Mouse (Mus musculus) midbrain, embryonic 10.5 days (tissue): ENCODE measurements around the gene Prkag1. TPM values are rescaled to one million over a fixed set of nuclear protein-coding genes. Genes with fewer than 3 reads are reported as not detected.

ENCODE experiments used
- DNase-seq: peaks from one replicate; pipeline ENCODE4 v3.0.0-alpha.2; 2017; ENCODE audit warnings: low spot score
- H3K27ac ChIP-seq: fragments of 300-500 bp; sonication (generic); replicated peaks from 2 replicates; pipeline ENCODE4 v1.5.1; 2016; ENCODE audit warnings: mild to moderate bottlenecking
- H3K27me3 ChIP-seq: fragments of 300-500 bp; sonication (generic); 2 replicates; pipeline ENCODE4 v1.6.1; 2016; ENCODE audit warnings: low read depth, mild to moderate bottlenecking; ENCODE audit not compliant: poor library complexity, severe bottlenecking
- H3K36me3 ChIP-seq: fragments of 300-500 bp; sonication (generic); 2 replicates; pipeline ENCODE4 v1.6.1; 2016; ENCODE audit warnings: mild to moderate bottlenecking, moderate library complexity
- H3K4me1 ChIP-seq: fragments of 300-500 bp; sonication (generic); 2 replicates; pipeline ENCODE4 v1.6.1; 2016
- H3K4me3 ChIP-seq: fragments of 300-500 bp; sonication (generic); 2 replicates; pipeline ENCODE4 v1.5.1; 2016; ENCODE audit warnings: mild to moderate bottlenecking, moderate library complexity
- H3K9me3 ChIP-seq: fragments of 300-500 bp; sonication (generic); replicated peaks from 2 replicates; pipeline ENCODE4 v1.6.1; 2016; ENCODE audit warnings: mild to moderate bottlenecking
- WGBS: fragments of 180-500 bp; shearing (Covaris S2); methylation state at CpG from one replicate; pipeline ENCODE4 v1.1.7; 2016; 5-methylcytosine and 5-hydroxymethylcytosine counted together
- polyA plus RNA-seq: library from polyadenylated mRNA; unstranded; fragments of >200 nt; fragmentation: Nextera tagmentation; extraction: Ambion mirVana; gene quantifications from 2 replicates; pipeline ENCODE4 v1.2.1, GENCODE M21; 2016

The Prkag1 gene
- polyA plus RNA-seq, 1 experiment from 2014 or later, result 94.9 TPM

DNA sequence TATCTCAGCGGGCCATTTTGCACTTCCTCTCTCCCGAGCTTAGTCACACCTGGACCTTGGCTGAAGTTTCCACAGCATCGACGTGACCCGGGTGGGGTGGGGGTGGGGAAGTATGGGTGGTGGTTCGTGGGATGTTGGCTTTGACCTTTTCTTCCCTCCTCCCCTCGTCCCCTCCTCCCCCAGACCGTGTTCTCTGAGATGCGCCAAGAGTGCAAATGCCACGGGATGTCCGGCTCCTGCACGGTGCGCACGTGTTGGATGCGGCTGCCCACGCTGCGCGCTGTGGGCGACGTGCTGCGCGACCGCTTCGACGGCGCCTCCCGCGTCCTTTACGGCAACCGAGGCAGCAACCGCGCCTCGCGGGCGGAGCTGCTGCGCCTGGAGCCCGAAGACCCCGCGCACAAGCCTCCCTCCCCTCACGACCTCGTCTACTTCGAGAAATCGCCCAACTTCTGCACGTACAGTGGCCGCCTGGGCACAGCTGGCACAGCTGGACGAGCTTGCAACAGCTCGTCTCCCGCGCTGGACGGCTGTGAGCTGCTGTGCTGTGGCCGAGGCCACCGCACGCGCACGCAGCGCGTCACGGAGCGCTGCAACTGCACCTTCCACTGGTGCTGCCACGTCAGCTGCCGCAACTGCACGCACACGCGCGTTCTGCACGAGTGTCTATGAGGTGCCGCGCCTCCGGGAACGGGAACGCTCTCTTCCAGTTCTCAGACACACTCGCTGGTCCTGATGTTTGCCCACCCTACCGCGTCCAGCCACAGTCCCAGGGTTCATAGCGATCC, 38.9 kb downstream of the Prkag1 start:
- peak overlapping the region; percentile 77 for H3K27ac ChIP-seq
- peaks cover 100% of the 10 kb centered on the region for H3K27me3 ChIP-seq
- peak overlapping the region; percentile 47 for H3K4me3 ChIP-seq
- no peaks in the 10 kb centered on the region for H3K9me3 ChIP-seq
- 2% methylated on average over 75 of the region's 75 CpGs for WGBS
- H3K36me3 ChIP-seq, result no peaks in the 10 kb centered on the region
- peaks cover 79% of the 10 kb centered on the region for H3K4me1 ChIP-seq
- peak; percentile 31 for DNase-seq

DNA sequence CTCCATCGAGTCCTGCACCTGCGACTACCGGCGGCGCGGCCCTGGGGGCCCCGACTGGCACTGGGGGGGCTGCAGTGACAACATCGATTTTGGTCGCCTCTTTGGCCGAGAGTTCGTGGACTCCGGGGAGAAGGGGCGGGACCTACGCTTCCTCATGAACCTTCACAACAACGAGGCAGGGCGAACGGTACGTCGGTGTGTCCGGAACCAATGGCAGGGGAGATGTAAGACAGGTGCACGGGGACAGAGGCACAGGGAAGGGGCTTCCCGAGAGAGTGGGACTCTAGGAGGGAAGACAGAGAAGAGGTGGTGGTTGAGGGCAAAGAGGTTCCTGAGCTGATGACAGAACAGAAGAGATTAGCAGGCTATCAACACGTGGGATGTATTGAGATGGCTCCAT, 39.5 kb downstream of the Prkag1 start:
- H3K4me1 ChIP-seq, result peaks cover 73% of the 10 kb centered on the region
- H3K9me3 ChIP-seq, result no peaks in the 10 kb centered on the region
- WGBS, result 0% methylated on average over 23 of the region's 23 CpGs
- peak overlapping the region; percentile 77 for H3K27ac ChIP-seq
- peaks cover 100% of the 10 kb centered on the region for H3K27me3 ChIP-seq
- no peaks in the 10 kb centered on the region for H3K36me3 ChIP-seq
- H3K4me3 ChIP-seq, result peak overlapping the region; percentile 47
- DNase-seq, result peak; percentile 44

DNA sequence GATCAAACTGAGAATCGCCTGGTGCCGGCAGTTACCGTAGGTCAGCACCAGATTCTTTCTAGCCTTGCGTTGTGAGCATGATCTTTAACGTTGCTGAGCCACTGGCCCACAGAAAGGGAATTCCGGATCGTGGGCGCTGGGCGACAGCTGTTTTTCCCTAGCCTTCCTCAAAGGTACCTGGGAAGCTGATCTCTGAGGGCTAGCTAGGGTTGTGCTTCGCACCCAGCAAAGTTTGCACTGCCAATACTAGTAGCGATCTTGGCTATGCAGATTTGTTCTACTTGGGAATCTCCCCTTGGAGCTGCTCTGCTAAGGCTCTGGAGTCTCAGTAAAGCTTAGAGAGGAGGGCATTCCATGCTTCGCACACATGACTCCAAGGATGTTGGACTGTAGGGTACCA, 40.1 kb downstream of the Prkag1 start:
- Histone ChIP-seq H3K9me3 (no peaks in the 10 kb centered on the region), H3K36me3 (no peaks in the 10 kb centered on the region), H3K4me3 (peak overlapping the region; percentile 47), H3K27ac (peak overlapping the region; percentile 77), H3K27me3 (peaks cover 100% of the 10 kb centered on the region), H3K4me1 (peaks cover 67% of the 10 kb centered on the region)
- WGBS, result under 1% methylated on average over 12 of the region's 12 CpGs
- peak; percentile 54 for DNase-seq

DNA sequence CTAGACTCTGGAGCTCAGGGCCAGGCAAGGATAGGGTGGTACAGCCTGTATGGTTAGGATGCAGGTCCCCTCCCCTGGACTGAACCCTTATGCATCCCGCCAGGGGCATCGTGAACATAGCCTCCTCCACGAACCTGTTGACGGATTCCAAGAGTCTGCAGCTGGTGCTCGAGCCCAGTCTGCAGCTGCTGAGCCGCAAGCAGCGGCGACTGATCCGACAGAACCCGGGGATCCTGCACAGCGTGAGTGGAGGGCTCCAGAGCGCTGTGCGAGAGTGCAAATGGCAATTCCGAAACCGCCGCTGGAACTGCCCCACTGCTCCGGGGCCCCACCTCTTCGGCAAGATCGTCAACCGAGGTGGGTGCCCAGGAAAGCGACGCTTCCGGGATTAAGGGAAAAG, 40.6 kb downstream of the Prkag1 start:
- Histone ChIP-seq H3K36me3 (no peaks in the 10 kb centered on the region), H3K4me1 (peaks cover 63% of the 10 kb centered on the region), H3K4me3 (peak overlapping the region; percentile 47), H3K27me3 (peaks cover 99% of the 10 kb centered on the region), H3K27ac (peak overlapping the region; percentile 77), H3K9me3 (no peaks in the 10 kb centered on the region)
- DNase-seq, result no peak
- under 1% methylated on average over 23 of the region's 23 CpGs for WGBS

DNA sequence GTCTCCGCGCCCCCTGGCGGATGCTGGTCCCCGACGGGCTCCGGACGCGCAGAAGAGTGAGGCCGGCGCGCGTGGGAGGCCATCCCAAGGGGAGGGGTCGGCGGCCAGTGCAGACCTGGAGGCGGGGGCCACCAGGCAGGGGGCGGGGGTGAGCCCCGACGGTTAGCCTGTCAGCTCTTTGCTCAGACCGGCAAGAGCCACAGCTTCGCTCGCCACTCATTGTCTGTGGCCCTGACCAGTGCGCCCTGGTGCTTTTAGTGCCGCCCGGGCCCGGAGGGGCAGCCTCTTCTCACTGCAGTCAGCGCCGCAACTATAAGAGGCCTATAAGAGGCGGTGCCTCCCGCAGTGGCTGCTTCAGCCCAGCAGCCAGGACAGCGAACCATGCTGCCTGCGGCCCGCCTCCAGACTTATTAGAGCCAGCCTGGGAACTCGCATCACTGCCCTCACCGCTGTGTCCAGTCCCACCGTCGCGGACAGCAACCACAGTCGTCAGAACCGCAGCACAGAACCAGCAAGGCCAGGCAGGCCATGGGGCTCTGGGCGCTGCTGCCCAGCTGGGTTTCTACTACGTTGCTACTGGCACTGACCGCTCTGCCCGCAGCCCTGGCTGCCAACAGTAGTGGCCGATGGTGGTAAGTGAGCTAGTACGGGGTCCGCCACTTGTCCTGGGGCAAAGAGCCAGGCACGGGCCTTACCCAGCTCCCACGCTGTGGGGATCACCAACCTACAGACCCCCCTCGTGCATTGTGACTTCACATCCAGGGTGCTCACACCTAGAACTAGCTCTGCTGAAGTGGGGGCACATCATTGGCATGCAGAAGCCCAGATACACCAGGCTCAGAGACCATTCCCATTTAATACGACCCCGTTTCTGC, 41.4 kb downstream of the Prkag1 start, which contains the start of gene Wnt1:
Gene Wnt1, plus strand, starts transcription at position 197 of the 875 bp plus-strand sequence.
- DNase-seq, result peak; percentile 72
- Histone ChIP-seq H3K4me1 (peaks cover 54% of the 10 kb centered on the region), H3K4me3 (peak within 1 kb of the TSS; percentile 47), H3K9me3 (no peaks in the 10 kb centered on the region), H3K36me3 (no peaks in the 10 kb centered on the region), H3K27ac (peak within 1 kb of the TSS; percentile 77), H3K27me3 (peaks cover 99% of the 10 kb centered on the region)
- under 1% methylated on average over 51 of the region's 51 CpGs for WGBS

DNA sequence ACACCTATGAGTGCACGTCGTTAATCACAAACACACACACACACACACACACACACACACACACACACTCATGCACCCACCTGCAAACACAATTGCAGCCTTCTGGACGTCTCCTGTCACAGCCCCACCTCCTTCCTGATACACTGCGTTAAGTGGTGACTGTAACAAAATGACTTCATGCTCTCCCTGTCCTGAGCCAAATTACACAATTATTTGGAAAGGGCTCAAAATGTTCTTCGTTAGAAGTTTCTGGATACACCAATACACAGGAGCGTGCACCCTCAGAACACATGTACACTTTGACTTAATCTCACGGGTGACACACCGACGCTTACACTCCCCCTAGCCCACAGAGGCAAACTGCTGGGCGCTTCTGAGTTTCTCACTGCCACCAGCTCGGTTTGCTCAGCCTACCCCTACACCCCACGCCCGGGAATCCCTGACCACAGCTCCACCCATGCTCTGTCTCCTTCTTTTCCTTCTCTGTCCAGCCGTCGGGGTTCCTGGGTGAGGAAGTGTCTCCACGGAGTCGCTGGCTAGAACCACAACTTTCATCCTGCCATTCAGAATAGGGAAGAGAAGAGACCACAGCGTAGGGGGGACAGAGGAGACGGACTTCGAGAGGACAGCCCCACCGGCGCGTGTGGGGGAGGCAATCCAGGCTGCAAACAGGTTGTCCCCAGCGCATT, 42.2 kb downstream of the Prkag1 start:
- H3K4me1 ChIP-seq, result peaks cover 48% of the 10 kb centered on the region
- peak overlapping the region; percentile 47 for H3K4me3 ChIP-seq
- H3K27ac ChIP-seq, result peak overlapping the region; percentile 65
- no peaks in the 10 kb centered on the region for H3K36me3 ChIP-seq
- no peak for DNase-seq
- peaks cover 99% of the 10 kb centered on the region for H3K27me3 ChIP-seq
- no peaks in the 10 kb centered on the region for H3K9me3 ChIP-seq
- WGBS, result 12% methylated on average over 24 of the region's 24 CpGs

DNA sequence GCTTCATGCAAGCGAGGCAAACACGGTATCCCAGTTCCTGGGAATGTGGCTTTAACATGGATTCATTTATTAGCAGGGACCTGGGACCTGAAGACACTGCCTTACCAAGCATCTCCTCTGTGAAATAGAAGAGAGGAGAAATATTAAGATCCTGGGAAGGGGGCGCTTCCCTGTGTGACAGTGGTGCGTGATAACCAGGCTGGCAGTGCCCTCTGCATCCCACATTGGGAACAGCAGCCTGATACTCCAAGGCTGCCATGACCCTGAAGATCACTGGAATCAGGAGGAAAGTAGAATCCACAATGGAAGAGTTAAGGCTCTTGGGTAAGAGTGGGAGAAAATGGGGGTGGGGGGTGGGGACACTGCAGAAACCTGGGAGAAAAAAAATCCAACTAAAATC, 43.4 kb downstream of the Prkag1 start:
- no peaks in the 10 kb centered on the region for H3K9me3 ChIP-seq

DNA sequence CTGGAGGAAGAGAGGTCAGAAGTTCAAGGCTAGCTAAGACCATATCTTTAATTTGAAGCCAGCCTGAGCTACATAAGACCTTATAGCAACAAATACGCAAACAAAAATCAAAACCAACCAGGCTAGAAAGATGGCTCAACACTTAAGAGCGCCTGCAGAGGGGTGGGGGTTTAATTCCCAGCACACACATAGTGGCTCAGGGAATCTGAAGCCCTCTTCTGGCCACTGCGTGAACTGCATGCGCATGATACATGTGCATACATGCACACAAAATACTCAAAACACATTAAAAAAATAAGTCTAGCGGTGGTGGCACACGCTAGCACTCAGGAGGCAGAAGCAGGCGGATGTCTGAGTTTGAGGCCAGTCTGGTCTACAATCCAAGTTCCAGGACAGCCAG, 45.6 kb downstream of the Prkag1 start:
- WGBS, result 39% methylated on average over 7 of the region's 7 CpGs
- Histone ChIP-seq H3K27me3 (peaks cover 95% of the 10 kb centered on the region), H3K4me1 (peaks cover 17% of the 10 kb centered on the region), H3K9me3 (no peaks in the 10 kb centered on the region), H3K27ac (no peak overlapping the region), H3K36me3 (no peaks in the 10 kb centered on the region), H3K4me3 (no peak overlapping the region)
- peak; percentile 42 for DNase-seq

More for the DNA sequence above, 43.4 kb downstream of the Prkag1 start:
- 47% methylated on average over 4 of the region's 4 CpGs for WGBS
- DNase-seq, result peak; percentile 24
- H3K36me3 ChIP-seq, result no peaks in the 10 kb centered on the region
- H3K4me1 ChIP-seq, result peaks cover 36% of the 10 kb centered on the region
- H3K4me3 ChIP-seq, result no peak overlapping the region
- H3K27ac ChIP-seq, result no peak overlapping the region
- H3K27me3 ChIP-seq, result peaks cover 95% of the 10 kb centered on the region

DNA sequence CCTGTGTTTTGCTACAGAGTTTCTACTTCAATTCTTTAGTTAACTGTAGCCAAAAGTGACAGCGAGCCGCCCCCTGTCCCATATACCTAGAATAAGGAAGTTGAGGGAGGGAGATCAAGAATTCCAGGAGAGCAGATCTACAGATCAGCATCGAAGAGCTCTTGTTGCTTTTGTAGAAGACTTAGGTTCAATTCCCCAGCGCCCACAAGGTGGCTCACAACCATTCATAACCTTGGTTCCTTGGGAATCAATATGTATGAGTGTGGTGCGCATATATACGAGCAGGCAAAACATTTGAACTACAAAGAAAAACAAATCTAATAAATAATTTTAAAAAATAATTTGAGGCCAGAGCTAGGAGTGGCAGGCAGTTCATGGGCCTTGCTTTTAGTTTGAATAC, 50.2 kb downstream of the Prkag1 start:
- Histone ChIP-seq H3K27ac (no peak overlapping the region), H3K36me3 (no peaks in the 10 kb centered on the region), H3K4me3 (no peak overlapping the region), H3K27me3 (peaks cover 95% of the 10 kb centered on the region), H3K9me3 (no peaks in the 10 kb centered on the region), H3K4me1 (peaks cover 39% of the 10 kb centered on the region)
- DNase-seq, result no peak
- 32% methylated on average over 6 of the region's 6 CpGs for WGBS

DNA sequence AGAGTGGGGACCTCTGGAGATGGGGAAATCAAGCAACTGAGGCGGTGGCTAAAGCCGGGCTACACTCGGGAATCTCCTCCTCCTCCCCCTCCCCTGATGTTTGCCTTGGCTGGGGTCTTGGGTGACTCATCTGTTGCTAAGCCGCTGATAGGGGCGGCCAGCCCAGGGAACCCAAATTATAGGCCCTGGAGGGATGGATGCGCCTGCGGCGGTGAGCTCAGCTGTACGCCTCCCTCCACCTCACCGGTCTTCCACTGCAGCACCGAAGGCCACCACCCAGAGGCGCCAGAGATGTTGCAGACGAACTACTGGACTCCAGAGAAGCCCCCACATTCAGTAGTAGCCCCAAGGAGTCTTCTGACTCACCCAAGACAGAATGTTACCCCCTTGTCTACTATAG, 50.7 kb downstream of the Prkag1 start:
- Histone ChIP-seq H3K9me3 (no peaks in the 10 kb centered on the region), H3K27ac (no peak overlapping the region), H3K4me1 (peaks cover 45% of the 10 kb centered on the region), H3K4me3 (no peak overlapping the region), H3K36me3 (no peaks in the 10 kb centered on the region), H3K27me3 (peaks cover 96% of the 10 kb centered on the region)
- DNase-seq, result peak; percentile 36
- WGBS, result 3% methylated on average over 13 of the region's 13 CpGs

DNA sequence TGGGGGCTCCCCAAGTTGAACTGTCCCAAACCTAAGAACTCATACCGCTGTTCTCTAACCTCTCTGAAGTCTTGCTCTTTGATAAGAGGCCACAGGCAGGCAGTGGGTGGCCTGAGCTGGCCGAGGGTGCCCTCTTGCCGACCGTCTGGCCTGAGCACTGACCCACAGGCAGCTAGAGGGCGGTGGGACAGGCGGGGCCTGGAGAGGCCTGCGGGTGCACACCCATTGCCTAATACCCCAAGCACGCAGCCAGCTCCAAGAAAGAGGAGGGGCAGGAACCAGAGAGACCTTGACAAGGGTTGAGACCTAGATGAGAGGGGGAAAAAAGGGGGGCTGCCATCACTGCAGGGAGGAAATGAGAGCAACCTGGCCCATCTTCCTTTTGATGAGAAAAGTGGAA, 51.2 kb downstream of the Prkag1 start:
- no peak overlapping the region for H3K27ac ChIP-seq
- peaks cover 48% of the 10 kb centered on the region for H3K4me1 ChIP-seq
- H3K4me3 ChIP-seq, result no peak overlapping the region
- no peak for DNase-seq
- no peaks in the 10 kb centered on the region for H3K36me3 ChIP-seq
- WGBS, result 3% methylated on average over 8 of the region's 8 CpGs
- peaks cover 96% of the 10 kb centered on the region for H3K27me3 ChIP-seq
- no peaks in the 10 kb centered on the region for H3K9me3 ChIP-seq

DNA sequence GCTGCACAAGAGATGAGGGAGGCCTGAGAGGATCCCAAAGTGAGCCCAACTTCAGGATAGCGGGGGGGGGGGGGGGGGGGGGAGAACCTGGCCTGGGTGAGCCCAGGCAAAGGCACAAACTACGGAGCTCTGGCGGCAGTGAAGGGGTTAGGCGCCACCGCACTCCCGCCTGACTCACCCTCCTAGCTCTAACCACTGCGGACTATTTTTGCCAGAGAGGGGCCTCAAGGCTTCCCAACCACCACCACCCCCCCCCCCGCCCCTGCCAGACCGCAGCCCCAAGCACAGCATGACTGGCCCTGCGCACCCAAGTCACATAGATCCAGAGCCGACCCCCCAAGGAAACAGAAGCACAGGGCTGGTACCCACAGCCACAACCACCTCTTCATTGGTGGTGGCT, 52.5 kb downstream of the Prkag1 start:
- Histone ChIP-seq H3K4me1 (peaks cover 51% of the 10 kb centered on the region), H3K9me3 (no peaks in the 10 kb centered on the region)
- 3% methylated on average over 10 of the region's 11 CpGs for WGBS

More for the DNA sequence above, 52.5 kb downstream of the Prkag1 start:
- Histone ChIP-seq H3K4me3 (0 out of 2 replicates have a peak overlapping the region, but pooled peaks have one; percentile 7), H3K27me3 (peaks cover 96% of the 10 kb centered on the region), H3K36me3 (no peaks in the 10 kb centered on the region), H3K27ac (no peak overlapping the region)
- peak; percentile 21 for DNase-seq
